Mouse (Mus musculus) C2C12 (cell line): Measurements from ENCODE around the gene Chac2.
"Not testable (repeated sequence)": the region's sequence is repeated elsewhere in the genome, so short reads cannot be mapped to it uniquely, and the experiment has no call there.

Experiments used
- CEBPB ChIP-seq: IDR thresholded peaks from one replicate; pipeline ENCODE4 v1.6.1; 2011; ENCODE audit warnings: low read depth, mild to moderate bottlenecking, control low read depth, moderate library complexity
- CTCF ChIP-seq: IDR thresholded peaks from one replicate; pipeline ENCODE4 v1.5.1; 2011; ENCODE audit not compliant: control insufficient read depth, insufficient read depth, insufficient read length
- FOSL1 ChIP-seq: IDR thresholded peaks from one replicate; pipeline ENCODE4 v1.8.0; 2011; ENCODE audit warnings: mild to moderate bottlenecking, low read length; ENCODE audit not compliant: poor library complexity, insufficient read depth, severe bottlenecking
- MAX ChIP-seq: IDR thresholded peaks from one replicate; pipeline ENCODE4 v1.6.1; 2011; ENCODE audit warnings: mild to moderate bottlenecking, control low read depth
- MYOD1 ChIP-seq: IDR thresholded peaks from one replicate; pipeline ENCODE4 v1.6.1; 2011; ENCODE audit warnings: low read depth; ENCODE audit not compliant: control insufficient read depth, insufficient read length
- MYOG ChIP-seq: IDR thresholded peaks from one replicate; pipeline ENCODE4 v1.6.1; 2011; ENCODE audit not compliant: control insufficient read depth, insufficient read length; ENCODE audit errors: extremely low read depth
- USF1 ChIP-seq: IDR thresholded peaks from one replicate; pipeline ENCODE4 v1.6.1; 2011; ENCODE audit warnings: low read depth, mild to moderate bottlenecking, control low read depth, moderate library complexity

DNA sequence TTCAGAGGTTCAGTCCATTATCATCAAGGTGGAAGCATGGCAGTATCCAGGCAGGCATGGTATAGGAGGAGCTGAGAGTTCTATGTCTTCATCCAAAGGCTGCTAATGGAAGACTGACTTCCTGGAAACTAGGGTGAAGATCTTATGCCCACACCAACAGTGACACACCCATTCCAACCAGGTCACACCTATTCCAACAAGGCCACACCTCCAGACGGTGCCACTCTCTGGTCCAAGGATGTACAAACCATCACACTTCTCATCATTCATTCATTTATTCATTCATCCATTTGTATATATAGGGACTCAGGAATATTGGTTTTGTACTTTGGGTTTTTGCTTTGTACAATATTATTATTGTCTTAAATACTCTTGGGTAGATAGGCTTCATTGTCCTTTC is 23.5 kb upstream of the Chac2 start:
- TF ChIP-seq CTCF, USF1, MYOD1, MYOG, MAX, CEBPB, FOSL1: not testable (repeated sequence)
